Mouse (Mus musculus) hindbrain, embryonic 14.5 days (tissue): ENCODE data around the gene Acy3. TPM values are rescaled to one million over a fixed set of nuclear protein-coding genes. Genes with fewer than 3 reads are reported as not detected.
"Not testable (repeated sequence)": the region's sequence is repeated elsewhere in the genome, so short reads cannot be mapped to it uniquely, and the experiment has no call there.

ENCODE experiments used
- ATAC-seq: fragments of 200-750 bp; cut with Nextera tagmentation; 2 replicates; pipeline ENCODE4 v1.8.0; 2017; ENCODE audit warnings: moderate number of reproducible peaks, mild to moderate bottlenecking, moderate TSS enrichment, moderate library complexity; ENCODE audit not compliant: low FRiP score
- DNase-seq: peaks from one replicate; pipeline ENCODE4 v3.0.0-alpha.2; 2015; ENCODE audit warnings: low spot score
- H3K27ac ChIP-seq: fragments of 300-500 bp; sonication (generic); 2 replicates; pipeline ENCODE4 v1.5.1; 2014; ENCODE audit warnings: mild to moderate bottlenecking, moderate library complexity
- H3K27me3 ChIP-seq: fragments of 300-500 bp; sonication (generic); 2 replicates; pipeline ENCODE4 v1.6.1; 2014; ENCODE audit warnings: mild to moderate bottlenecking, low read length, mixed read lengths; ENCODE audit not compliant: control insufficient read depth, insufficient read depth
- H3K36me3 ChIP-seq: fragments of 300-500 bp; sonication (generic); replicated peaks from 2 replicates; pipeline ENCODE4 v1.6.1; 2014; ENCODE audit not compliant: control insufficient read depth, insufficient read depth
- H3K4me1 ChIP-seq: fragments of 300-500 bp; sonication (generic); replicated peaks from 2 replicates; pipeline ENCODE4 v1.6.1; 2014; ENCODE audit warnings: antibody characterized with exemption, low read length, mixed read lengths; ENCODE audit not compliant: control insufficient read depth, insufficient read depth
- H3K4me2 ChIP-seq: fragments of 300-500 bp; sonication (generic); replicated peaks from 2 replicates; pipeline ENCODE4 v1.6.1; 2014; ENCODE audit warnings: mild to moderate bottlenecking, moderate library complexity
- H3K4me3 ChIP-seq: fragments of 300-500 bp; sonication (generic); replicated peaks from 2 replicates; pipeline ENCODE4 v1.5.1; 2014; ENCODE audit warnings: mild to moderate bottlenecking, low read length
- H3K9ac ChIP-seq: fragments of 300-500 bp; sonication (generic); 2 replicates; pipeline ENCODE4 v1.6.1; 2014
- H3K9me3 ChIP-seq: fragments of 300-500 bp; sonication (generic); 2 replicates; pipeline ENCODE4 v1.6.1; 2016; ENCODE audit warnings: low read length; ENCODE audit not compliant: control insufficient read depth
- WGBS: fragments of 180-500 bp; shearing (Covaris S2); extraction: QIAGEN DNeasy Blood & Tissue Kit; methylation state at CpG from one replicate; pipeline ENCODE4 v1.1.7; 2014; 5-methylcytosine and 5-hydroxymethylcytosine counted together
- polyA plus RNA-seq: library from polyadenylated mRNA; unstranded; fragments of >200 nt; fragmentation: Nextera tagmentation; extraction: Ambion mirVana; gene quantifications from 2 replicates; pipeline ENCODE4 v1.2.1, GENCODE M21; 2014

Acy3 gene
- polyA plus RNA-seq, 1 experiment from 2014 or later = 3.6 TPM

GRCm38 (mm10) chr19:4018743-4019583 lies 32.6 kb downstream of the Acy3 start:
- 29% methylated on average over 18 of the region's 18 CpGs for WGBS
- Histone ChIP-seq H3K9me3 (no peaks in the 10 kb centered on the region), H3K9ac (no peak overlapping the region), H3K36me3 (no peaks in the 10 kb centered on the region), H3K4me2 (no peak overlapping the region), H3K27ac (no peak overlapping the region), H3K4me1 (no peaks in the 10 kb centered on the region), H3K4me3 (no peak overlapping the region), H3K27me3 (no peaks in the 10 kb centered on the region)
- ATAC-seq = peak; percentile 72; the same call in 1 of the 2 replicates
- peak; percentile 85 for DNase-seq

GRCm38 (mm10) chr19:4023185-4023584 lies 36.8 kb downstream of the Acy3 start:
- Histone ChIP-seq H3K36me3 (no peaks in the 10 kb centered on the region), H3K27me3 (no peaks in the 10 kb centered on the region), H3K9me3 (no peaks in the 10 kb centered on the region), H3K4me2 (no peak overlapping the region), H3K4me3 (no peak overlapping the region), H3K9ac (no peak overlapping the region), H3K27ac (no peak overlapping the region), H3K4me1 (no peaks in the 10 kb centered on the region)
- DNase-seq (no peak), ATAC-seq (no peak)
- 83% methylated on average over 7 of the region's 7 CpGs for WGBS

GRCm38 (mm10) chr19:4027576-4027975 lies 41.2 kb downstream of the Acy3 start:
- Histone ChIP-seq H3K27ac (no peak overlapping the region), H3K9ac (no peak overlapping the region), H3K4me2 (no peak overlapping the region), H3K4me3 (no peak overlapping the region), H3K4me1 (no peaks in the 10 kb centered on the region), H3K36me3 (no peaks in the 10 kb centered on the region), H3K27me3 (no peaks in the 10 kb centered on the region), H3K9me3 (no peaks in the 10 kb centered on the region)
- DNase-seq (no peak), ATAC-seq (no peak)

GRCm38 (mm10) chr19:4032668-4033067 lies 46.3 kb downstream of the Acy3 start:
- H3K27ac ChIP-seq = no peak overlapping the region
- no peak for DNase-seq
- H3K4me3 ChIP-seq = no peak overlapping the region

GRCm38 (mm10) chr19:4033298-4033697 lies 46.9 kb downstream of the Acy3 start:
- H3K9ac ChIP-seq = no peak overlapping the region
- DNase-seq (no peak), ATAC-seq (no peak)
- H3K4me1 ChIP-seq = peaks cover 12% of the 10 kb centered on the region
- no peak overlapping the region for H3K4me2 ChIP-seq
- H3K9me3 ChIP-seq = no peaks in the 10 kb centered on the region
- no peak overlapping the region for H3K27ac ChIP-seq
- H3K36me3 ChIP-seq = no peaks in the 10 kb centered on the region
- 74% methylated on average over 3 of the region's 3 CpGs for WGBS
- no peak overlapping the region for H3K4me3 ChIP-seq
- H3K27me3 ChIP-seq = no peaks in the 10 kb centered on the region

More at GRCm38 (mm10) chr19:4032668-4033067, 46.3 kb downstream of the Acy3 start:
- H3K4me1 ChIP-seq = peaks cover 9% of the 10 kb centered on the region; the same call in 1 of the 2 replicates
- no peak overlapping the region for H3K4me2 ChIP-seq
- H3K36me3 ChIP-seq = no peaks in the 10 kb centered on the region
- H3K27me3 ChIP-seq = no peaks in the 10 kb centered on the region
- no peaks in the 10 kb centered on the region for H3K9me3 ChIP-seq
- no peak for ATAC-seq
- H3K9ac ChIP-seq = no peak overlapping the region
- 62% methylated on average over 7 of the region's 7 CpGs for WGBS

- no peak overlapping the region for H3K4me2 ChIP-seq
- no peaks in the 10 kb centered on the region for H3K27me3 ChIP-seq
- WGBS = 64% methylated on average over 5 of the region's 5 CpGs
- peaks cover 14% of the 10 kb centered on the region for H3K4me1 ChIP-seq
- H3K4me3 ChIP-seq = no peak overlapping the region
- H3K9ac ChIP-seq = no peak overlapping the region
- ATAC-seq = no peak
- DNase-seq = no peak
- no peaks in the 10 kb centered on the region for H3K9me3 ChIP-seq
- no peak overlapping the region for H3K27ac ChIP-seq
- H3K36me3 ChIP-seq = no peaks in the 10 kb centered on the region
These were observed 47.4 kb downstream of the Acy3 start for GRCm38 (mm10) chr19:4033742-4034141.

- H3K4me3 ChIP-seq = no peak overlapping the region
- H3K27me3 ChIP-seq = no peaks in the 10 kb centered on the region
- WGBS = 64% methylated on average over 12 of the region's 12 CpGs
- H3K9ac ChIP-seq = no peak overlapping the region
- ATAC-seq (no peak), DNase-seq (no peak)
- no peaks in the 10 kb centered on the region for H3K36me3 ChIP-seq
- no peaks in the 10 kb centered on the region for H3K9me3 ChIP-seq
- H3K27ac ChIP-seq = no peak overlapping the region
- H3K4me1 ChIP-seq = peaks cover 14% of the 10 kb centered on the region
- H3K4me2 ChIP-seq = peak overlapping the region; percentile 27
These were observed 50.1 kb downstream of the Acy3 start for GRCm38 (mm10) chr19:4036327-4037045.

- ATAC-seq = peak; percentile 35; the same call in 1 of the 2 replicates
- H3K9me3 ChIP-seq, H3K27me3 ChIP-seq, DNase-seq, H3K36me3 ChIP-seq: not testable (repeated sequence)
- peak overlapping the region; percentile 40; the same call in 1 of the 2 replicates for H3K27ac ChIP-seq
- peak overlapping the region; percentile 60 for H3K9ac ChIP-seq
- peak overlapping the region; percentile 45 for H3K4me3 ChIP-seq
- 25% methylated on average over 7 of the region's 8 CpGs for WGBS
- H3K4me1 ChIP-seq = peaks cover 14% of the 10 kb centered on the region
- H3K4me2 ChIP-seq = peak overlapping the region; percentile 74
These were observed 50.9 kb downstream of the Acy3 start for GRCm38 (mm10) chr19:4037154-4037787.

- peaks cover 14% of the 10 kb centered on the region for H3K4me1 ChIP-seq
- no peaks in the 10 kb centered on the region for H3K27me3 ChIP-seq
- H3K4me3 ChIP-seq = peak within 1 kb of the TSS; percentile 45
- H3K9me3 ChIP-seq = no peaks in the 10 kb centered on the region
- under 1% methylated on average over 26 of the region's 26 CpGs for WGBS
- peak within 1 kb of the TSS; percentile 60 for H3K9ac ChIP-seq
- peak; percentile 72 for DNase-seq
- H3K4me2 ChIP-seq = peak within 1 kb of the TSS; percentile 74
- peak; percentile 86 for ATAC-seq
- H3K36me3 ChIP-seq = no peaks in the 10 kb centered on the region
- H3K27ac ChIP-seq = peak within 1 kb of the TSS; percentile 40; the same call in 1 of the 2 replicates
These were observed 51.4 kb downstream of the Acy3 start, which contains the start of gene Gstp1 for GRCm38 (mm10) chr19:4037788-4038232. TSS of gene Gstp1 (minus strand) at chr19:4037985.
